Mouse (Mus musculus) liver, postnatal 0 days (tissue): ENCODE data around the gene Tmem131. TPM values are rescaled to one million over a fixed set of nuclear protein-coding genes. Genes with fewer than 3 reads are reported as not detected.
A peak's percentile ranks its signal among the peaks of the same experiment; 100 is the strongest.
"Not testable (repeated sequence)": the region's sequence is repeated elsewhere in the genome, so short reads cannot be mapped to it uniquely, and the experiment has no call there.

Source experiments
- ATAC-seq: fragments of 200-750 bp; cut with Nextera tagmentation; 2 replicates; pipeline ENCODE4 v1.8.0; 2017; ENCODE audit warnings: mild to moderate bottlenecking, moderate library complexity
- DNase-seq: peaks from one replicate; pipeline ENCODE4 v3.0.0-alpha.2; 2016
- H3K27ac ChIP-seq: fragments of 300-500 bp; sonication (generic); 2 replicates; pipeline ENCODE4 v1.5.1; 2014; ENCODE audit warnings: antibody characterized with exemption, moderate library complexity, mild to moderate bottlenecking, low read depth
- H3K27me3 ChIP-seq: fragments of 300-500 bp; sonication (generic); 2 replicates; pipeline ENCODE4 v1.6.1; 2014; ENCODE audit warnings: low read length, control low read depth, mixed read lengths; ENCODE audit not compliant: insufficient read depth
- H3K36me3 ChIP-seq: fragments of 300-500 bp; sonication (generic); replicated peaks from 2 replicates; pipeline ENCODE4 v1.6.1; 2014; ENCODE audit warnings: mild to moderate bottlenecking, control low read depth, low read length, moderate library complexity, mixed read lengths; ENCODE audit not compliant: insufficient read depth
- H3K4me1 ChIP-seq: fragments of 300-500 bp; sonication (generic); 2 replicates; pipeline ENCODE4 v1.6.1; 2014; ENCODE audit warnings: antibody characterized with exemption, mild to moderate bottlenecking, control low read depth; ENCODE audit not compliant: insufficient read depth
- H3K4me2 ChIP-seq: fragments of 300-500 bp; sonication (generic); 2 replicates; pipeline ENCODE4 v1.6.1; 2014; ENCODE audit warnings: low read depth, mild to moderate bottlenecking, low read length, moderate library complexity, mixed read lengths
- H3K4me3 ChIP-seq: fragments of 300-500 bp; sonication (generic); 2 replicates; pipeline ENCODE4 v1.5.1; 2014; ENCODE audit warnings: low read depth, low read length
- H3K9ac ChIP-seq: fragments of 300-500 bp; sonication (generic); replicated peaks from 2 replicates; pipeline ENCODE4 v1.6.1; 2014; ENCODE audit warnings: mild to moderate bottlenecking, moderate library complexity
- H3K9me3 ChIP-seq: fragments of 300-500 bp; sonication (generic); 2 replicates; pipeline ENCODE4 v1.6.1; 2016; ENCODE audit warnings: mild to moderate bottlenecking, control low read depth, low read length, mixed read lengths
- CTCF ChIP-seq: sonication (generic); IDR thresholded peaks from 2 replicates; pipeline ENCODE4 v1.5.1; 2016; ENCODE audit warnings: antibody characterized with exemption, low read depth
- EP300 ChIP-seq: IDR thresholded peaks from 2 replicates; pipeline ENCODE4 v1.6.1; 2016; ENCODE audit warnings: antibody characterized with exemption, low read depth, mild to moderate bottlenecking
- WGBS: fragments of 180-500 bp; shearing (Covaris S2); extraction: QIAGEN DNeasy Blood & Tissue Kit; methylation state at CpG from one replicate; pipeline ENCODE4 v1.1.7; 2014; ENCODE audit not compliant: insufficient replicate concordance; 5-methylcytosine and 5-hydroxymethylcytosine counted together
- polyA plus RNA-seq: library from polyadenylated mRNA; unstranded; fragments of >200 nt; fragmentation: Nextera tagmentation; extraction: Ambion mirVana; gene quantifications from 2 replicates; pipeline ENCODE4 v1.2.1, GENCODE M21; 2015

Tmem131 gene
- polyA plus RNA-seq, 1 experiment from 2014 or later: 6.1 TPM

DNA sequence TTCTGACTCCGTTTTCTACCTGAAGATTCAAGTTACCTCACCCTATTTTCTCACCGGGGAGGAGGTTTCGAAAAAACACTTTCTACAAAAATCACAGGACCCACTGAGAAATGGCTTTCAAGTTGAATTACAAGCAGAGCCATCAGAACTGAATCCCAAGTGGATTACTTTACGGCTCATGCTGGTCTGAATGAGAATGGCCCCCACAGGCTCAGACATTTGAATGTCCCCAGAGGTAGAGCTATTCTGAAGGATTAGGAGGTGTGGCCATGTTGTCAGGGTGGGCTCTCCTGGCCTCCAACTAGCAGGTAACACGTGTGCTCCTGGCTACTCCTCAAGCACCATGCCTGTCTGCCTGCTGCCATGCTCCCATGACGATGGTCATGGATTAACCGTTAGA, 109.4 kb downstream of the Tmem131 start:
- WGBS: 94% methylated on average over 7 of the region's 7 CpGs
- no peak for DNase-seq
- Histone ChIP-seq H3K4me3 (no peak overlapping the region), H3K9ac (no peak overlapping the region), H3K27ac (no peak overlapping the region), H3K4me1 (no peaks in the 10 kb centered on the region), H3K9me3 (no peaks in the 10 kb centered on the region), H3K4me2 (no peak overlapping the region), H3K27me3 (no peaks in the 10 kb centered on the region), H3K36me3 (peaks cover 72% of the 10 kb centered on the region)
- ATAC-seq: no peak
- no peak for TF ChIP-seq EP300
- TF ChIP-seq CTCF: no peak

- Histone ChIP-seq H3K4me3 (no peak overlapping the region), H3K4me1 (no peaks in the 10 kb centered on the region), H3K4me2 (no peak overlapping the region), H3K9me3 (no peaks in the 10 kb centered on the region), H3K9ac (no peak overlapping the region), H3K36me3 (peaks cover 74% of the 10 kb centered on the region), H3K27me3 (no peaks in the 10 kb centered on the region), H3K27ac (no peak overlapping the region)
- DNase-seq (no peak), ATAC-seq (no peak)
- TF ChIP-seq CTCF: no peak
- TF ChIP-seq EP300: no peak
- WGBS: 70% methylated on average over 14 of the region's 14 CpGs
Observed at GRCm38 (mm10) chr1:36830913-36831866, 112.3 kb downstream of the Tmem131 start.

DNA sequence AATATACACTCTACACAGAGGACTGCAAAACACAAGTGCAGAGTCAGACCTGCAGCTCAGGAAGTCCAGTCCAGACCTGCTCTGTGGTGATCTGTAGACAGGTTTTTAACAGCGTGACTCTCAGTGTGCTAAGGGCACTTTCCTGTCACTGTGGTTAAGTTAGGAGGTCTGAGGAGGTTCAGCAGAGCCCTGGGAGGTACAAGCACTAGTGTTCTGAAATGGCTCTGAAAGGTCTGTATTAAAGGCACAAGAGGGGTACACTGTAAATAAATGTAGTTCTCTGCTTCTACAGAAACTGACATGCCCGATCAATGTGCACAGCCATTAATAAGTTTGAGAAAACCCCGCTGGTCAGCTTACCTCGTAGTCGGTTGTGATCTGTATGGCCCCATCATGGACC, 119.1 kb downstream of the Tmem131 start:
- Histone ChIP-seq H3K36me3 (peaks cover 76% of the 10 kb centered on the region), H3K27me3 (no peaks in the 10 kb centered on the region), H3K9ac (no peak overlapping the region), H3K4me3 (no peak overlapping the region), H3K4me1 (no peaks in the 10 kb centered on the region), H3K27ac (no peak overlapping the region), H3K4me2 (no peak overlapping the region), H3K9me3 (no peaks in the 10 kb centered on the region)
- DNase-seq (no peak), ATAC-seq (no peak)
- 93% methylated on average over 5 of the region's 5 CpGs for WGBS
- TF ChIP-seq EP300: no peak
- no peak for TF ChIP-seq CTCF

DNA sequence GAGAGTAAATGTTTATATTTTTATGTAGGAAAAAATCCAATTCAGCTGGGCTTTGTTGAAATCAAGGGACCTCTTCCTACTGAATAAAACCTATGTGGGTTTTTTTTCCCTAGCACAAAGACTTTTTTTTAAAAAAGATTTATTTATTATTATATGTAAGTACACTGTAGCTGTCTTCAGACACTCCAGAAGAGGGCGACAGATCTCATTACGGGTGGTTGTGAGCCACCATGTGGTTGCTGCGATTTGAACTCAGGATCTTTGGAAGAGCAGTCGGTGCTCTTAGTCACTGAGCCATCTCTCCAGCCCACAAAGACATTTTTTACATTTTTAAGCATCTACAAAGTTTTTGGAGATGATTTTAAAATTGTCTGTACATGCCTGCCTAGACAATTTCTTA, 121.5 kb downstream of the Tmem131 start:
- not testable (repeated sequence) for H3K27ac ChIP-seq, H3K9ac ChIP-seq, H3K27me3 ChIP-seq, ATAC-seq, H3K4me3 ChIP-seq, H3K9me3 ChIP-seq, H3K4me1 ChIP-seq, DNase-seq, H3K4me2 ChIP-seq
- 84% methylated on average over 4 of the region's 4 CpGs for whole genome bisulfite sequencing
- H3K36me3 ChIP-seq: peaks cover 83% of the 10 kb centered on the region
- peak; percentile 40 for TF ChIP-seq CTCF

DNA sequence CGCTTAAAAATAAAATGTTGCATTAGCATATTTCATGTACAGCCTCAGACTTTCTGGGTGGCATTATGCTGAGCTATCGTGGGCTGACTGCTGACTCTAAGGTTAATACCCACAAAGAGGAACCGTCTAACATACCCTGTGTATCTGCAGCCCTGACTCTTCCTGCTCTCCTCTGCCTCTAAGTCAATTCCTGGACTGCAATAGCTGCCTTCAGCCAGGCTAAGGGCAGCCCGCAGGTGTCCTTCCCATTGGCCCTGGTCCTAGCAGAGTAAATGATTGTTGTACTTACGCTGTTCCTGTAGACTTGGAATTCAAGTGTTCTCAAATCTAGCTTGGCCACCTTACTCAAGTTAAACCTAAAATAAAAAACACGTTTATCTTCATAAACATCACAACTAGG, 128.3 kb downstream of the Tmem131 start:
- peaks cover 83% of the 10 kb centered on the region for H3K36me3 ChIP-seq
- 69% methylated on average over 6 of the region's 6 CpGs for WGBS
- H3K4me3 ChIP-seq: no peak overlapping the region
- no peak overlapping the region for H3K27ac ChIP-seq
- H3K9ac ChIP-seq: no peak overlapping the region
- TF ChIP-seq EP300 (no peak), CTCF (no peak)
- H3K4me2 ChIP-seq: no peak overlapping the region
- H3K9me3 ChIP-seq: no peaks in the 10 kb centered on the region
- ATAC-seq (no peak), DNase-seq (no peak)
- no peaks in the 10 kb centered on the region for H3K4me1 ChIP-seq
- no peaks in the 10 kb centered on the region for H3K27me3 ChIP-seq

GRCm38 (mm10) chr1:36814271-36814903, 129.1 kb downstream of the Tmem131 start:
- Histone ChIP-seq H3K9ac (no peak overlapping the region), H3K9me3 (no peaks in the 10 kb centered on the region), H3K36me3 (peaks cover 85% of the 10 kb centered on the region), H3K4me2 (no peak overlapping the region), H3K27me3 (no peaks in the 10 kb centered on the region), H3K4me3 (no peak overlapping the region), H3K4me1 (no peaks in the 10 kb centered on the region), H3K27ac (no peak overlapping the region)
- TF ChIP-seq EP300 (no peak), CTCF (no peak)
- DNase-seq (no peak), ATAC-seq (no peak)
- WGBS: 63% methylated on average over 5 of the region's 5 CpGs
